Mouse (Mus musculus): Measurements from ENCODE around the gene Tmem101. TPM values are rescaled to one million over a fixed set of nuclear protein-coding genes. Genes with fewer than 3 reads are reported as not detected.

Tmem101 gene
- polyA plus RNA-seq, 1 experiment from 2014 or later: 35.0 TPM

GRCm38 (mm10) chr11:102145471-102146001 lies 10.7 kb downstream of the Tmem101 start, which contains the start of gene Nags:
Gene Nags, plus strand, starts transcription at chr11:102145513.
- Histone ChIP-seq H3K27me3 (replicated peaks; ENCODE audit: low read depth, poor library complexity, severe bottlenecking) (peaks cover 83% of the 10 kb centered on the region), H3K27ac (replicated peaks) (no peak within 1 kb of the TSS; the same call in 1 of the 2 replicates), H3K4me3 (peak within 1 kb of the TSS; percentile 53), H3K9me3 (no peaks in the 10 kb centered on the region), H3K4me1 (peaks cover 31% of the 10 kb centered on the region), H3K36me3 (replicated peaks) (no peaks in the 10 kb centered on the region)
- peak; percentile 57 for DNase-seq (ENCODE audit: low spot score)
- 1% methylated on average over 50 of the region's 50 CpGs for WGBS

GRCm38 (mm10) chr11:102144957-102145470 lies 11.2 kb downstream of the Tmem101 start:
- peak overlapping the region; percentile 53 for H3K4me3 ChIP-seq
- peaks cover 31% of the 10 kb centered on the region for H3K4me1 ChIP-seq
- no peak for DNase-seq (ENCODE audit: low spot score)
- H3K27me3 ChIP-seq (replicated peaks; ENCODE audit: low read depth, poor library complexity, severe bottlenecking): peaks cover 81% of the 10 kb centered on the region
- H3K9me3 ChIP-seq: no peaks in the 10 kb centered on the region
- H3K27ac ChIP-seq (replicated peaks): no peak overlapping the region; the same call in 1 of the 2 replicates
- no peaks in the 10 kb centered on the region for H3K36me3 ChIP-seq (replicated peaks)
- WGBS: 24% methylated on average over 13 of the region's 13 CpGs

- no peak for DNase-seq (ENCODE audit: low spot score)
- no peak overlapping the region for H3K4me3 ChIP-seq
- no peaks in the 10 kb centered on the region for H3K9me3 ChIP-seq
- H3K4me1 ChIP-seq: peaks cover 26% of the 10 kb centered on the region
- no peak overlapping the region for H3K27ac ChIP-seq (replicated peaks)
- no peaks in the 10 kb centered on the region for H3K36me3 ChIP-seq (replicated peaks)
- 66% methylated on average over 7 of the region's 7 CpGs for WGBS
- H3K27me3 ChIP-seq (replicated peaks; ENCODE audit: low read depth, poor library complexity, severe bottlenecking): peaks cover 73% of the 10 kb centered on the region
Measured at GRCm38 (mm10) chr11:102142355-102142754, 13.8 kb downstream of the Tmem101 start.

GRCm38 (mm10) chr11:102140508-102140907 lies 15.7 kb downstream of the Tmem101 start:
- WGBS: 2% methylated on average over 5 of the region's 5 CpGs
- H3K4me1 ChIP-seq: peaks cover 12% of the 10 kb centered on the region
- peaks cover 66% of the 10 kb centered on the region for H3K27me3 ChIP-seq (replicated peaks; ENCODE audit: low read depth, poor library complexity, severe bottlenecking)
- H3K9me3 ChIP-seq: no peaks in the 10 kb centered on the region
- H3K4me3 ChIP-seq: no peak overlapping the region
- peak; percentile 71 for DNase-seq (ENCODE audit: low spot score)
- no peak overlapping the region for H3K27ac ChIP-seq (replicated peaks)
- H3K36me3 ChIP-seq (replicated peaks): no peaks in the 10 kb centered on the region

GRCm38 (mm10) chr11:102138447-102138740 lies 17.8 kb downstream of the Tmem101 start:
- peaks cover 59% of the 10 kb centered on the region for H3K27me3 ChIP-seq (replicated peaks; ENCODE audit: low read depth, poor library complexity, severe bottlenecking)
- peak; percentile 80 for DNase-seq (ENCODE audit: low spot score)
- peak overlapping the region; percentile 45 for H3K4me3 ChIP-seq
- no peaks in the 10 kb centered on the region for H3K9me3 ChIP-seq
- peaks cover 23% of the 10 kb centered on the region for H3K4me1 ChIP-seq
- no peaks in the 10 kb centered on the region for H3K36me3 ChIP-seq (replicated peaks)
- H3K27ac ChIP-seq (replicated peaks): no peak overlapping the region
- under 1% methylated on average over 18 of the region's 18 CpGs for WGBS

GRCm38 (mm10) chr11:102137625-102138446 lies 18.4 kb downstream of the Tmem101 start:
- 48% methylated on average over 13 of the region's 13 CpGs for WGBS
- no peaks in the 10 kb centered on the region for H3K36me3 ChIP-seq (replicated peaks)
- peak overlapping the region; percentile 45 for H3K4me3 ChIP-seq
- no peak overlapping the region for H3K27ac ChIP-seq (replicated peaks)
- H3K27me3 ChIP-seq (replicated peaks; ENCODE audit: low read depth, poor library complexity, severe bottlenecking): peaks cover 54% of the 10 kb centered on the region
- no peaks in the 10 kb centered on the region for H3K9me3 ChIP-seq
- DNase-seq (ENCODE audit: low spot score): no peak
- H3K4me1 ChIP-seq: peaks cover 23% of the 10 kb centered on the region

GRCm38 (mm10) chr11:102134516-102134915 lies 21.7 kb downstream of the Tmem101 start:
- WGBS: 30% methylated on average over 4 of the region's 4 CpGs
- DNase-seq (ENCODE audit: low spot score): no peak
- Histone ChIP-seq H3K27me3 (replicated peaks; ENCODE audit: low read depth, poor library complexity, severe bottlenecking) (peaks cover 40% of the 10 kb centered on the region), H3K4me3 (no peak overlapping the region), H3K9me3 (no peaks in the 10 kb centered on the region), H3K36me3 (replicated peaks) (no peaks in the 10 kb centered on the region), H3K4me1 (peaks cover 23% of the 10 kb centered on the region), H3K27ac (replicated peaks) (no peak overlapping the region)

GRCm38 (mm10) chr11:102117386-102117785 lies 38.8 kb downstream of the Tmem101 start:
- Histone ChIP-seq H3K4me1 (no peaks in the 10 kb centered on the region), H3K36me3 (replicated peaks) (no peaks in the 10 kb centered on the region), H3K9me3 (peaks cover 4% of the 10 kb centered on the region; the same call in 1 of the 2 replicates), H3K27me3 (replicated peaks; ENCODE audit: low read depth, poor library complexity, severe bottlenecking) (no peaks in the 10 kb centered on the region), H3K4me3 (no peak overlapping the region), H3K27ac (replicated peaks) (no peak overlapping the region)
- no peak for DNase-seq (ENCODE audit: low spot score)
- 80% methylated on average over 6 of the region's 6 CpGs for WGBS

GRCm38 (mm10) chr11:102116241-102116640 lies 40.0 kb downstream of the Tmem101 start:
- no peak for DNase-seq (ENCODE audit: low spot score)
- 75% methylated on average over 8 of the region's 8 CpGs for WGBS

GRCm38 (mm10) chr11:102111576-102111975 lies 44.6 kb downstream of the Tmem101 start:
- WGBS: 86% methylated on average over 5 of the region's 5 CpGs
- Histone ChIP-seq H3K27me3 (replicated peaks; ENCODE audit: low read depth, poor library complexity, severe bottlenecking) (peaks cover 45% of the 10 kb centered on the region), H3K4me3 (no peak overlapping the region), H3K27ac (replicated peaks) (no peak overlapping the region), H3K4me1 (peaks cover 15% of the 10 kb centered on the region), H3K36me3 (replicated peaks) (no peaks in the 10 kb centered on the region), H3K9me3 (no peaks in the 10 kb centered on the region)
- no peak for DNase-seq (ENCODE audit: low spot score)

More at GRCm38 (mm10) chr11:102116241-102116640, 40.0 kb downstream of the Tmem101 start:
- no peak overlapping the region for H3K27ac ChIP-seq (replicated peaks)
- 0 out of 2 replicates have a peak, but pooled peaks cover 4% of the 10 kb centered on the region for H3K27me3 ChIP-seq (replicated peaks; ENCODE audit: low read depth, poor library complexity, severe bottlenecking)
- no peak overlapping the region for H3K4me3 ChIP-seq
- peaks cover 4% of the 10 kb centered on the region; the same call in 1 of the 2 replicates for H3K9me3 ChIP-seq
- H3K4me1 ChIP-seq: no peaks in the 10 kb centered on the region
- H3K36me3 ChIP-seq (replicated peaks): no peaks in the 10 kb centered on the region

GRCm38 (mm10) chr11:102107732-102108131 lies 48.5 kb downstream of the Tmem101 start, which contains the start of gene Pyy:
Gene Pyy, minus strand, starts transcription at chr11:102107832.
- H3K36me3 ChIP-seq (replicated peaks): no peaks in the 10 kb centered on the region
- H3K27ac ChIP-seq (replicated peaks): no peak within 1 kb of the TSS; the same call in none of the 2 replicates
- H3K4me3 ChIP-seq: peak within 1 kb of the TSS; percentile 45
- H3K4me1 ChIP-seq: peaks cover 19% of the 10 kb centered on the region
- WGBS: 12% methylated on average over 9 of the region's 9 CpGs
- no peak for DNase-seq (ENCODE audit: low spot score)
- no peaks in the 10 kb centered on the region for H3K9me3 ChIP-seq
- H3K27me3 ChIP-seq (replicated peaks; ENCODE audit: low read depth, poor library complexity, severe bottlenecking): peaks cover 83% of the 10 kb centered on the region

- 3% methylated on average over 21 of the region's 21 CpGs for WGBS
- Histone ChIP-seq H3K36me3 (replicated peaks) (no peaks in the 10 kb centered on the region), H3K4me1 (peaks cover 27% of the 10 kb centered on the region), H3K27me3 (replicated peaks; ENCODE audit: low read depth, poor library complexity, severe bottlenecking) (peaks cover 88% of the 10 kb centered on the region), H3K9me3 (no peaks in the 10 kb centered on the region), H3K4me3 (peak overlapping the region; percentile 45), H3K27ac (replicated peaks) (no peak overlapping the region)
- peak; percentile 41 for DNase-seq (ENCODE audit: low spot score)
Measured at GRCm38 (mm10) chr11:102106911-102107310, 49.3 kb downstream of the Tmem101 start.
